Mouse (Mus musculus) lung, postnatal 0 days (tissue): ENCODE measurements around the gene St6galnac3.

Experiments used
- CTCF ChIP-seq: IDR thresholded peaks from 2 replicates; pipeline ENCODE4 v1.5.1; 2016; ENCODE audit warnings: antibody characterized with exemption, mild to moderate bottlenecking
- EP300 ChIP-seq: IDR thresholded peaks from 2 replicates; pipeline ENCODE4 v1.6.1; 2016; ENCODE audit warnings: antibody characterized with exemption, mild to moderate bottlenecking, control low read depth

- no peak for TF ChIP-seq CTCF
- TF ChIP-seq EP300: no peak
Measured at GRCm38 (mm10) chr3:153480005-153480635, 244.9 kb downstream of the St6galnac3 start.
